Mouse (Mus musculus) left cerebral cortex, postnatal 4 days (tissue): ENCODE results near the gene Syvn1. TPM values are rescaled to one million over a fixed set of nuclear protein-coding genes. Genes with fewer than 3 reads are reported as not detected.
A peak's percentile ranks its signal among the peaks of the same experiment; 100 is the strongest.

Experiments
- DNase-seq: peaks from one replicate; pipeline ENCODE4 v3.0.0-alpha.2; 2022
- intact Hi-C: fragments of 180-260 bp; cut with DNase I; formaldehyde crosslinking; loops from one replicate; pipeline ENCODE4 v1.15.1; 2025
- total RNA-seq, 2 experiments: library from RNA; stranded (reverse); gene quantifications; 2 replicates each; pipeline ENCODE4 v1.2.3; 2021

Gene Syvn1
- total RNA-seq, 2 experiments from 2014 or later, result 38.6 to 39.4 TPM

GRCm38 (mm10) chr19:6067011-6067723 lies 20.8 kb downstream of the Syvn1 start:
- intact Hi-C loops, result no loop called here
- DNase-seq, result peak; percentile 88

GRCm38 (mm10) chr19:6067724-6068415 lies 21.5 kb downstream of the Syvn1 start, which contains the start of gene Tm7sf2:
Gene Tm7sf2, minus strand, starts transcription at chr19:6068373.
- intact Hi-C loops, result no loop called here
- DNase-seq, result peak; percentile 92

- intact Hi-C loops, result no loop called here
Measured at GRCm38 (mm10) chr19:6068951-6069350, 22.6 kb downstream of the Syvn1 start.

GRCm38 (mm10) chr19:6069851-6070250 lies 23.5 kb downstream of the Syvn1 start:
- no peak for DNase-seq
- intact Hi-C loops, result no loop called here

More at GRCm38 (mm10) chr19:6068951-6069350, 22.6 kb downstream of the Syvn1 start:
- no peak for DNase-seq

- DNase-seq, result no peak
- intact Hi-C loops, result no loop called here
Measured at GRCm38 (mm10) chr19:6070571-6071250, 24.3 kb downstream of the Syvn1 start.

- no peak for DNase-seq
- intact Hi-C loops, result no loop called here
Measured at GRCm38 (mm10) chr19:6071261-6071660, 24.9 kb downstream of the Syvn1 start.

- intact Hi-C loops, result no loop called here
- no peak for DNase-seq
Measured at GRCm38 (mm10) chr19:6073889-6074288, 27.5 kb downstream of the Syvn1 start.

GRCm38 (mm10) chr19:6076564-6077393 lies 30.4 kb downstream of the Syvn1 start, which contains the start of gene Vps51:
Gene Vps51, minus strand, starts transcription at chr19:6077231.
- intact Hi-C loops, result no loop called here
- peak; percentile 81 for DNase-seq

- DNase-seq, result no peak
- intact Hi-C loops, result no loop called here
Measured at GRCm38 (mm10) chr19:6079983-6080480, 33.7 kb downstream of the Syvn1 start, which contains the start of gene Tmem262. Gene Tmem262, plus strand, starts transcription at chr19:6080033.

GRCm38 (mm10) chr19:6082156-6082555 lies 35.8 kb downstream of the Syvn1 start, which contains the start of gene Gm28374:
Gene Gm28374, minus strand, starts transcription at chr19:6082256.
- DNase-seq, result no peak
- intact Hi-C loops, result no loop called here

GRCm38 (mm10) chr19:6084478-6085248 lies 38.3 kb downstream of the Syvn1 start, which contains the start of the genes Zfpl1 and Cdca5:
Gene Zfpl1, minus strand, starts transcription at chr19:6084956.
Gene Cdca5, plus strand, starts transcription at chr19:6084983.
- intact Hi-C loops, result no loop called here

GRCm38 (mm10) chr19:6085417-6085879 lies 39.1 kb downstream of the Syvn1 start:
- peak; percentile 62 for DNase-seq

More at GRCm38 (mm10) chr19:6084478-6085248, 38.3 kb downstream of the Syvn1 start, which contains the start of the genes Zfpl1 and Cdca5:
- DNase-seq, result peak; percentile 98

GRCm38 (mm10) chr19:6088841-6089240 lies 42.5 kb downstream of the Syvn1 start:
- intact Hi-C loops, result no loop called here
- no peak for DNase-seq

More at GRCm38 (mm10) chr19:6085417-6085879, 39.1 kb downstream of the Syvn1 start:
- intact Hi-C loops, result no loop called here

GRCm38 (mm10) chr19:6094119-6094518 lies 47.7 kb downstream of the Syvn1 start, which contains the start of gene AC131692.1:
Gene AC131692.1, plus strand, starts transcription at chr19:6094419.
- intact Hi-C loops, result no loop called here
- DNase-seq, result no peak

GRCm38 (mm10) chr19:6097847-6098246 lies 51.5 kb downstream of the Syvn1 start:
- DNase-seq, result no peak
- intact Hi-C loops, result no loop called here

- DNase-seq, result no peak
- intact Hi-C loops, result no loop called here
Measured at GRCm38 (mm10) chr19:6101186-6101585, 54.8 kb downstream of the Syvn1 start.

GRCm38 (mm10) chr19:6102169-6102853 lies 55.9 kb downstream of the Syvn1 start:
- no peak for DNase-seq
- intact Hi-C loops, result no loop called here
